Mouse (Mus musculus): ENCODE data around the gene C1ra.
"Not testable (repeated sequence)": the region's sequence is repeated elsewhere in the genome, so short reads cannot be mapped to it uniquely, and the experiment has no call there.

Gene C1ra

DNA sequence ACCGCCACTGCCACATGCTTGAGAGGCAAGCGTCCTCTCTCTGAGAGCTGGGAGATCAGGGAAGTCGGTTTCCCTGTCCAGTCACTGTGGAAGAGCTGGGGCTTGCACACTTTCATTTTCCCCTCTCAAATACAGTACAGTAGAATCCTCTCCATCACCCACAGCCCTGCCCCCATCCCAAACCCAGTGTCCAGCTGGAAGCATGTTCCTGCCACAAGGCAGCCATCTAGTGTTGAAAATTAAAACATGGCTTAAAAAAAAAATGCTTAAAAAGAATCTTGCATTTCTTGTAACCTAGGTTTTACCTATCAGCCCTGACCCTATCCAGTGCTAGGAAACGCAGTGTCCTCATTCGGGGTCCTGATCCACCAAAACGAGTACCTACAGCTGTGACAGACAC lies 32.3 kb downstream of the C1ra start:
- DNase-seq (ENCODE audit: low read depth, low spot score), result no peak

- peak; percentile 12 for DNase-seq (ENCODE audit: low read depth, low spot score)
Observed at GRCm38 (mm10) chr6:124545425-124545824, 33.2 kb downstream of the C1ra start.

- DNase-seq (ENCODE audit: low read depth, low spot score), result not testable (repeated sequence)
Observed at GRCm38 (mm10) chr6:124547979-124548378, 35.8 kb downstream of the C1ra start.

- no peak for DNase-seq (ENCODE audit: low read depth, low spot score)
Observed at GRCm38 (mm10) chr6:124549023-124549550, 36.9 kb downstream of the C1ra start.

- peak; percentile 76 for DNase-seq (ENCODE audit: low read depth, low spot score)
Observed at GRCm38 (mm10) chr6:124552766-124553165, 40.6 kb downstream of the C1ra start.

DNA sequence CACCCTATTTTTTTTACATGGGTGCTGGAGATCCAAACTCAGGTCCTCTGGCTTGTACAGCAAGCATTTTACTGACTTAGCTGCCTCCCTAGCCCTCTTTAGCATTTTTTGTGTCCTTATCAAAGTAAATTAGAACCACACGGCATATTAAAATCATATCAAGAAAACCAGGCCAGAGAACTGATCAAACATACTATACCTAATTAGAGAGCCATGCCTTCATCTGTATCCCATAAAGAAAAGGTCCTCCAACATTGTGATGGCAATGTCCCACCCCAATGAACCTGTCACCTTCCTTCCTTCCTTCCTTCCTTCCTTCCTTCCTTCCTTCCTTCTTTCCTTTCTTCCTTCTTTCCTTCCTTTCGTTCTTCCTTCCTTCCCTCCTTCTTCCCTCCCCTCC lies 43.8 kb downstream of the C1ra start:
- not testable (repeated sequence) for DNase-seq (ENCODE audit: low read depth, low spot score)

DNA sequence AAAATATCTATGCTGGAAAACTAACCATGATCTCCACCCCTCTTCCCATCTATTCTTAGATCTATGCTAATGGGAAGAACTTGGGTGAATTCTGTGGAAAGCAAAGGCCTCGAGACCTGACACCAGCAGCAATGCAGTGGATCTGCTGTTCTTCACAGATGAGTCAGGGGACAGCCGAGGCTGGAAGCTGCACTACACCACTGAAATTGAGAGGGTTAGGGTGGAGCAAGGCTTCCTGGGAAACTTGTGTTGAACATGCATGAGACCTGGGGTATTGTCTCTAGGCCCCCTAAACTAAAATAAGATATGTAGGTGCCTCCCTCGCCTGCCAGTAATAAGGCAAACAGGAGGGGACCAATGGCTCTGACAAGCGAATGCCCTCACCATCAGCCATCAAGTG lies 49.0 kb downstream of the C1ra start:
- not testable (repeated sequence) for DNase-seq (ENCODE audit: low read depth, low spot score)

DNA sequence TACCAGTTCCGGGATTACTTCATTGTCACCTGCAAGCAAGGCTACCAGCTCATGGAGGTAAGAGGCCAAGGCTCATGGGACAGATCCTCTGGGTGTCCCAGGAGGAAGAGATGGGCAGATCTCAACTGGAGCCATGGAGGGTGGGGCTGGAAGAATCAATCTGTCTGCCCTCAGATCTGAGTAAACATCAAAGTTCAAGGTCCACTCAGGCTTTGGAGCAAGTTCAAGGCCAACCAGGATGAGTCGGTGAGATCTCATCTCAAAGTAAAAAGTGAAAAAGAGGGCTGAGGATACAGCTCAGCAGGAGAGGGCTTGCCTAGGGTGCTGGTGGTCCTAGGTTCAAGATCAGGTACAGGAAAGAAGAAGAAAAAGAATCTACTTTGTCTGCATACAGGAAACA lies 49.4 kb downstream of the C1ra start:
- not testable (repeated sequence) for DNase-seq (ENCODE audit: low read depth, low spot score)

DNA sequence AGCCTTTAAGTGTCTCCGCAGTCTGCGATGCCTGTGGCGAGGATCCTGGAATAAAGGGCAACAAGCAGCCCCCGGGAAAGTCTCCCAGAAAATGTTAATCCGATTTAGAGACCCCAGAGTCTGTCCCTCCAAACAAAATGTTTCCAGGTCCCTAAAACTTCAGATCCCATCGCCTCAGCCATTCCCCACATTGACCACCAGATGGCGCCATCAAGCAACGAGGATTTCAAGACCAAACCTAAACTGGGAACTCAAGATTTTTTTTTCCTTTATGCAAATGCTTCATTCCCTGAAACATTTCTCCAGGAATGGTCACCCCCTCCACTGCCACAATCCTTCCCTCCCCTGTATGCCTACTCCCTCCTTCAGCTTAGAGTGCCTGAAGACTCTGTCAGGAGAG lies 57.8 kb downstream of the C1ra start, which contains the start of gene C1rb:
TSS of gene C1rb (plus strand) at position 269 of the 400 bp plus-strand sequence.
- peak; percentile 65 for DNase-seq (ENCODE audit: low read depth, low spot score)

All from ES-CJ7 (cell line).